Mouse (Mus musculus) neural tube, embryonic 15.5 days (tissue): ENCODE results near the gene 1700020D05Rik. TPM values are rescaled to one million over a fixed set of nuclear protein-coding genes. Genes with fewer than 3 reads are reported as not detected.

ENCODE experiments used
- ATAC-seq: fragments of 200-750 bp; cut with Nextera tagmentation; 2 replicates; pipeline ENCODE4 v1.8.0; 2017; ENCODE audit warnings: mild to moderate bottlenecking, moderate TSS enrichment, moderate library complexity; ENCODE audit not compliant: low FRiP score
- H3K27ac ChIP-seq: fragments of 300-500 bp; sonication (generic); replicated peaks from 2 replicates; pipeline ENCODE4 v1.5.1; 2015; ENCODE audit warnings: mild to moderate bottlenecking, inconsistent platforms
- H3K27me3 ChIP-seq: fragments of 300-500 bp; sonication (generic); replicated peaks from 2 replicates; pipeline ENCODE4 v1.6.1; 2015; ENCODE audit warnings: inconsistent platforms
- H3K36me3 ChIP-seq: fragments of 300-500 bp; sonication (generic); 2 replicates; pipeline ENCODE4 v1.6.1; 2015; ENCODE audit warnings: inconsistent platforms
- H3K4me1 ChIP-seq: fragments of 300-500 bp; sonication (generic); 2 replicates; pipeline ENCODE4 v1.6.1; 2015; ENCODE audit warnings: inconsistent platforms
- H3K4me2 ChIP-seq: fragments of 300-500 bp; sonication (generic); 2 replicates; pipeline ENCODE4 v1.6.1; 2015; ENCODE audit warnings: inconsistent platforms, mild to moderate bottlenecking, moderate library complexity
- H3K4me3 ChIP-seq: fragments of 300-500 bp; sonication (generic); replicated peaks from 2 replicates; pipeline ENCODE4 v1.5.1; 2015; ENCODE audit warnings: mild to moderate bottlenecking, inconsistent platforms
- H3K9ac ChIP-seq: fragments of 300-500 bp; sonication (generic); replicated peaks from 2 replicates; pipeline ENCODE4 v1.6.1; 2015; ENCODE audit warnings: mild to moderate bottlenecking, inconsistent platforms
- H3K9me3 ChIP-seq: fragments of 300-500 bp; sonication (generic); replicated peaks from 2 replicates; pipeline ENCODE4 v1.6.1; 2016; ENCODE audit warnings: inconsistent platforms
- WGBS: fragments of 180-500 bp; shearing (Covaris S2); methylation state at CpG from one replicate; pipeline ENCODE4 v1.1.7; 2015; ENCODE audit warnings: mixed read lengths; 5-methylcytosine and 5-hydroxymethylcytosine counted together
- polyA plus RNA-seq: library from polyadenylated mRNA; unstranded; fragments of >200 nt; fragmentation: Nextera tagmentation; extraction: Ambion mirVana; gene quantifications from 2 replicates; pipeline ENCODE4 v1.2.1, GENCODE M21; 2015

1700020D05Rik gene
- polyA plus RNA-seq: 0.20 and 0.42 TPM in 2 replicates

GRCm38 (mm10) chr19:5503687-5504086, at the start of gene 1700020D05Rik:
TSS of gene 1700020D05Rik (minus strand) at chr19:5503787.
- no peaks in the 10 kb centered on the region for H3K9me3 ChIP-seq
- H3K36me3 ChIP-seq: peaks cover 9% of the 10 kb centered on the region; the same call in 1 of the 2 replicates
- H3K4me1 ChIP-seq: peaks cover 6% of the 10 kb centered on the region
- no peak within 1 kb of the TSS for H3K4me2 ChIP-seq
- H3K9ac ChIP-seq: no peak within 1 kb of the TSS
- WGBS: 58% methylated on average over 17 of the region's 17 CpGs
- H3K4me3 ChIP-seq: no peak within 1 kb of the TSS
- no peak within 1 kb of the TSS for H3K27ac ChIP-seq
- no peak for ATAC-seq
- no peaks in the 10 kb centered on the region for H3K27me3 ChIP-seq

GRCm38 (mm10) chr19:5547471-5548056, 44.0 kb upstream of the 1700020D05Rik start:
- H3K9me3 ChIP-seq: no peaks in the 10 kb centered on the region
- WGBS: 79% methylated on average over 4 of the region's 4 CpGs
- no peaks in the 10 kb centered on the region for H3K36me3 ChIP-seq
- no peaks in the 10 kb centered on the region for H3K4me1 ChIP-seq
- no peak overlapping the region for H3K4me3 ChIP-seq
- no peaks in the 10 kb centered on the region for H3K27me3 ChIP-seq
- H3K9ac ChIP-seq: no peak overlapping the region
- no peak overlapping the region for H3K4me2 ChIP-seq
- no peak overlapping the region for H3K27ac ChIP-seq
- ATAC-seq: no peak

GRCm38 (mm10) chr19:5544031-5544430, 40.4 kb upstream of the 1700020D05Rik start:
- WGBS: 65% methylated on average over 11 of the region's 11 CpGs
- no peaks in the 10 kb centered on the region for H3K36me3 ChIP-seq
- H3K4me3 ChIP-seq: no peak overlapping the region
- no peaks in the 10 kb centered on the region for H3K9me3 ChIP-seq
- no peaks in the 10 kb centered on the region for H3K27me3 ChIP-seq
- ATAC-seq: no peak
- no peaks in the 10 kb centered on the region for H3K4me1 ChIP-seq
- no peak overlapping the region for H3K4me2 ChIP-seq
- no peak overlapping the region for H3K9ac ChIP-seq
- no peak overlapping the region for H3K27ac ChIP-seq

- ATAC-seq: no peak
- no peaks in the 10 kb centered on the region for H3K27me3 ChIP-seq
- 91% methylated on average over 9 of the region's 9 CpGs for WGBS
- H3K36me3 ChIP-seq: no peaks in the 10 kb centered on the region
- no peak overlapping the region for H3K9ac ChIP-seq
- no peak overlapping the region for H3K4me3 ChIP-seq
- no peaks in the 10 kb centered on the region for H3K4me1 ChIP-seq
- no peaks in the 10 kb centered on the region for H3K9me3 ChIP-seq
- H3K27ac ChIP-seq: no peak overlapping the region
- no peak overlapping the region for H3K4me2 ChIP-seq
Measured at GRCm38 (mm10) chr19:5543362-5543761, 39.8 kb upstream of the 1700020D05Rik start.

GRCm38 (mm10) chr19:5538786-5539185, 35.2 kb upstream of the 1700020D05Rik start:
- H3K9ac ChIP-seq: no peak overlapping the region
- H3K27me3 ChIP-seq: no peaks in the 10 kb centered on the region
- H3K4me2 ChIP-seq: no peak overlapping the region
- no peaks in the 10 kb centered on the region for H3K4me1 ChIP-seq
- no peak overlapping the region for H3K4me3 ChIP-seq
- ATAC-seq: no peak
- H3K36me3 ChIP-seq: no peaks in the 10 kb centered on the region
- 81% methylated on average over 8 of the region's 8 CpGs for WGBS
- no peak overlapping the region for H3K27ac ChIP-seq
- H3K9me3 ChIP-seq: no peaks in the 10 kb centered on the region

GRCm38 (mm10) chr19:5532520-5532919, 28.9 kb upstream of the 1700020D05Rik start:
- 76% methylated on average over 8 of the region's 8 CpGs for WGBS
- Histone ChIP-seq H3K27me3 (peaks cover 8% of the 10 kb centered on the region; the same call in 1 of the 2 replicates), H3K36me3 (no peaks in the 10 kb centered on the region), H3K9ac (no peak overlapping the region), H3K9me3 (no peaks in the 10 kb centered on the region), H3K4me2 (no peak overlapping the region), H3K4me1 (peaks cover 15% of the 10 kb centered on the region), H3K27ac (no peak overlapping the region), H3K4me3 (no peak overlapping the region)
- ATAC-seq: no peak

GRCm38 (mm10) chr19:5530138-5530524, 26.5 kb upstream of the 1700020D05Rik start:
- Histone ChIP-seq H3K4me3 (no peak overlapping the region), H3K9ac (no peak overlapping the region), H3K27me3 (peaks cover 8% of the 10 kb centered on the region; the same call in 1 of the 2 replicates), H3K4me2 (peak overlapping the region; percentile 48; the same call in 1 of the 2 replicates), H3K27ac (no peak overlapping the region), H3K36me3 (no peaks in the 10 kb centered on the region), H3K9me3 (no peaks in the 10 kb centered on the region), H3K4me1 (peaks cover 15% of the 10 kb centered on the region)
- no peak for ATAC-seq
- WGBS: 23% methylated on average over 7 of the region's 7 CpGs

GRCm38 (mm10) chr19:5529325-5530137, 25.9 kb upstream of the 1700020D05Rik start:
- Histone ChIP-seq H3K4me3 (0 out of 2 replicates have a peak overlapping the region, but pooled peaks have one; percentile 2), H3K27ac (no peak overlapping the region), H3K27me3 (peaks cover 8% of the 10 kb centered on the region; the same call in 1 of the 2 replicates), H3K9me3 (no peaks in the 10 kb centered on the region), H3K4me2 (peak overlapping the region; percentile 48), H3K36me3 (no peaks in the 10 kb centered on the region), H3K9ac (no peak overlapping the region), H3K4me1 (peaks cover 15% of the 10 kb centered on the region)
- peak; percentile 84; the same call in 1 of the 2 replicates for ATAC-seq
- 13% methylated on average over 20 of the region's 20 CpGs for WGBS

- H3K27me3 ChIP-seq: no peaks in the 10 kb centered on the region
- ATAC-seq: no peak
- H3K9ac ChIP-seq: no peak overlapping the region
- no peaks in the 10 kb centered on the region for H3K9me3 ChIP-seq
- 75% methylated on average over 5 of the region's 5 CpGs for WGBS
- no peak overlapping the region for H3K27ac ChIP-seq
- H3K36me3 ChIP-seq: no peaks in the 10 kb centered on the region
- H3K4me2 ChIP-seq: no peak overlapping the region
- peaks cover 13% of the 10 kb centered on the region for H3K4me1 ChIP-seq
- no peak overlapping the region for H3K4me3 ChIP-seq
Measured at GRCm38 (mm10) chr19:5525204-5525603, 21.6 kb upstream of the 1700020D05Rik start.

GRCm38 (mm10) chr19:5518721-5519120, 15.1 kb upstream of the 1700020D05Rik start:
- Histone ChIP-seq H3K4me1 (no peaks in the 10 kb centered on the region), H3K9ac (no peak overlapping the region), H3K36me3 (no peaks in the 10 kb centered on the region), H3K4me2 (no peak overlapping the region), H3K9me3 (no peaks in the 10 kb centered on the region), H3K4me3 (no peak overlapping the region), H3K27ac (no peak overlapping the region), H3K27me3 (no peaks in the 10 kb centered on the region)
- no peak for ATAC-seq
- WGBS: 88% methylated on average over 3 of the region's 3 CpGs

GRCm38 (mm10) chr19:5516906-5517505, 13.4 kb upstream of the 1700020D05Rik start:
- no peak for ATAC-seq
- Histone ChIP-seq H3K36me3 (no peaks in the 10 kb centered on the region), H3K27me3 (no peaks in the 10 kb centered on the region), H3K4me1 (peaks cover 7% of the 10 kb centered on the region; the same call in 1 of the 2 replicates), H3K4me2 (no peak overlapping the region), H3K27ac (no peak overlapping the region), H3K9ac (no peak overlapping the region), H3K4me3 (no peak overlapping the region), H3K9me3 (no peaks in the 10 kb centered on the region)
- WGBS: 77% methylated on average over 8 of the region's 8 CpGs
